Mouse (Mus musculus) neutrophil, adult 65 days (primary cell): Measurements from ENCODE around the gene BC025920. TPM values are rescaled to one million over a fixed set of nuclear protein-coding genes. Genes with fewer than 3 reads are reported as not detected.

Source experiments
- total RNA-seq: library from RNA; stranded (reverse); gene quantifications from 2 replicates; pipeline ENCODE4 v1.2.4, GENCODE M21; 2023

Gene BC025920
- 0.69 and 0.82 TPM in 2 replicates for total RNA-seq

GRCm38 (mm10) chr10:81605974-81606751, at the start of gene BC025920:
TSS of gene BC025920 (plus strand) at chr10:81606270.

DNA sequence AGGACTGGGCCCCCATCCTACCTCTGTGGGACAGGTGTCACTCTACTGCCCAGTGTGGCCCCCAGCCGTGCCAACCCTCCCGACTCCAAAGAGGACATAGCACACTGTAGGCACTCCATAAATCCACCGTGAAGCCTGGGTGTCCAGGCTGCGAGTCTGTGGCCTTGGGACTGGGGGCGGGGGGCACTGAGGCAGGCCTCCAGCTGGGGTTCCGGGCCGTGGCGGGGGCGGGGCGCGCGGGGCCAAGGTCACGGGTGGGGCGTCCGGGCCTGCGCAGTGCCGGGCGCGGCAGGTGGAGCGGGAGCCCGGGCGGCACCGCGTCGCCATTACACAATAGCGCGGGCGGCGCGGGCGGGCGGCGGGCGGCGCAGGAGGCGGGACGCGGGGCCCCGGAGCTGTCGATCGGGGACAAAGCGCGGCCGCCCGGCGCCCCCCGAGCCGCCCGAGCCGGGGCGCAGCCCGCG, 46.9 kb upstream of the BC025920 start, which contains the start of gene Aes:
Gene Aes, plus strand, starts transcription at position 326 of the 464 bp plus-strand sequence.

GRCm38 (mm10) chr10:81574081-81575056, 31.7 kb upstream of the BC025920 start, which contains the start of gene Tle2:
TSS of gene Tle2 (plus strand) at chr10:81574561.

DNA sequence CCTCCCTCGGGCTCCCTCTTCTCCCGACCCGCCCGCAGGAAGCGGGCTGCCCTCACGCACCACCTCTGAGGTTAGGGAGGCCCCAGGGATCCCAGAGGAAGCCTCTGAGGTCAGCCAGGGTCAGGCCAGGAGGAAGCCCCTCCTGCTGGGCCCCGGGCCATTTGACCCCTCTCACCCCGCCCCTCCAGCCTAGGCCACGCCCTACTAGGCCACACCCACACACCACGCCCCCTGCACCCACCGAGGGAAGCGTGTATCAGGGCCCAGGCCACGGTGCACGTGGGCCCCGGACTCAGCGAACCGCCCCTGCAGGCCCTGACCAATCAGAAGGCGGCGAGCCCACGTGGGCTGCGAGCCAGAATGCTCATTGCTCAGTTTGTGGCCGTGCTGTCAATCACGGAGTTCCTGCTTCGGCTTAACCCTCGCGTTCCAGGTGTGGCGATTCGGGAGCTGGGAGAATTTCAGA, 5.3 kb upstream of the BC025920 start, which contains the start of gene Tle6:
Gene Tle6, minus strand, starts transcription at position 336 of the 466 bp plus-strand sequence.

GRCm38 (mm10) chr10:81626994-81627835, 21.1 kb downstream of the BC025920 start, which contains the start of gene Sirt6:
TSS of gene Sirt6 (minus strand) at chr10:81627797.

DNA sequence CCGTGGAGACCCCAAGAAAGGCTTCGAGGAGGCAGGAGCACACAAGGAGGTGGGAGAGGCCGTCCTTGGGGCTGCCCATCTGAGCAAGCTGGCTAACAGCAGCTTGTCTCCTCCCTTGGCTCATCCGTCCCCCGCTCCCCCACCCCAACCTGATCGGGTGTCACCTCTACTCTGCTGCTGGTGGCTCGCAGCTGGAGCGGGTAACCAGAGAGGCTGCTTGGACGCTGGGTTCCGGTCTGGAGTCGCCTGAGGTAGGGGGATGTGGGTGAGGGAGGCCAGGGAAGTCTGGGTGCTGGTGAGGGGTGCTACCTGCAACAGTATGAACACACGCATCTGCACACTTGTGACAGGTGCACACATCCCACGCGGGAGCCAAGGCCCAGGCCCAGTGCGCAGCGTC, 22.3 kb downstream of the BC025920 start, which contains the start of gene Ankrd24:
Gene Ankrd24, plus strand, starts transcription at position 151 of the 400 bp plus-strand sequence.

GRCm38 (mm10) chr10:81648803-81649775, 43.0 kb downstream of the BC025920 start, which contains the start of gene Gm10778:
TSS of gene Gm10778 (plus strand) at chr10:81649059.

Other genes with a start within 250 kb of the BC025920 start
- gene Mfsd12, start 248.8 kb upstream of the BC025920 start, total RNA-seq: 26.6 and 28.7 TPM in 2 replicates
- 6.0 and 7.1 TPM in 2 replicates for gene 4930404N11Rik, start 240.5 kb upstream of the BC025920 start, total RNA-seq
- gene Fzr1, start 227.8 kb upstream of the BC025920 start, total RNA-seq: 50.3 and 54.1 TPM in 2 replicates
- 22.1 and 26.0 TPM in 2 replicates for gene Dohh, start 221.8 kb upstream of the BC025920 start, total RNA-seq
- 2.0 and 2.2 TPM in 2 replicates for gene Gm48551, start 221.8 kb upstream of the BC025920 start, total RNA-seq
- 0.91 TPM in 1 of 2 replicates, not detected in the other for gene Gm48552, start 217.3 kb upstream of the BC025920 start, total RNA-seq
- gene Smim24, start 213.2 kb upstream of the BC025920 start, total RNA-seq: 5.1 and 6.8 TPM in 2 replicates
- 60.2 and 61.9 TPM in 2 replicates for gene Nfic, start 150.6 kb upstream of the BC025920 start, total RNA-seq
- gene Celf5, start 123.6 kb upstream of the BC025920 start, total RNA-seq: not detected in 2 replicates
- 94.5 and 145 TPM in 2 replicates for gene Ncln, start 109.9 kb upstream of the BC025920 start, total RNA-seq
- 74.1 and 98.5 TPM in 2 replicates for gene S1pr4, start 106.1 kb upstream of the BC025920 start, total RNA-seq
- 27.7 and 31.6 TPM in 2 replicates for gene Gna15, start 82.0 kb upstream of the BC025920 start, total RNA-seq
- 6.3 and 7.7 TPM in 2 replicates for gene Gna11, start 61.1 kb upstream of the BC025920 start, total RNA-seq
- 259 and 315 TPM in 2 replicates for gene Aes, start 46.8 kb upstream of the BC025920 start, total RNA-seq
- gene Tle2, start 31.7 kb upstream of the BC025920 start, total RNA-seq: 0.95 and 1.5 TPM in 2 replicates
- gene Tle6, start 5.2 kb upstream of the BC025920 start, total RNA-seq: 2.5 and 3.8 TPM in 2 replicates
- gene Sirt6, start 21.5 kb downstream of the BC025920 start, total RNA-seq: 9.8 and 10.9 TPM in 2 replicates
- 0.25 and 0.52 TPM in 2 replicates for gene Ankrd24, start 22.3 kb downstream of the BC025920 start, total RNA-seq
- gene Gm10778, start 42.8 kb downstream of the BC025920 start, total RNA-seq: 0.35 TPM in 1 of 2 replicates, not detected in the other
- gene Zfp433, start 98.6 kb downstream of the BC025920 start, total RNA-seq: 1.5 and 5.1 TPM in 2 replicates
- not detected in 2 replicates for gene Gm3055, start 164.9 kb downstream of the BC025920 start, total RNA-seq
- 0.38 and 0.39 TPM in 2 replicates for gene Gm4767, start 205.9 kb downstream of the BC025920 start, total RNA-seq